Mouse (Mus musculus): ENCODE data around the gene Ahsg.
"Not testable (repeated sequence)": the region's sequence is repeated elsewhere in the genome, so short reads cannot be mapped to it uniquely, and the experiment has no call there.

Ahsg gene

DNA sequence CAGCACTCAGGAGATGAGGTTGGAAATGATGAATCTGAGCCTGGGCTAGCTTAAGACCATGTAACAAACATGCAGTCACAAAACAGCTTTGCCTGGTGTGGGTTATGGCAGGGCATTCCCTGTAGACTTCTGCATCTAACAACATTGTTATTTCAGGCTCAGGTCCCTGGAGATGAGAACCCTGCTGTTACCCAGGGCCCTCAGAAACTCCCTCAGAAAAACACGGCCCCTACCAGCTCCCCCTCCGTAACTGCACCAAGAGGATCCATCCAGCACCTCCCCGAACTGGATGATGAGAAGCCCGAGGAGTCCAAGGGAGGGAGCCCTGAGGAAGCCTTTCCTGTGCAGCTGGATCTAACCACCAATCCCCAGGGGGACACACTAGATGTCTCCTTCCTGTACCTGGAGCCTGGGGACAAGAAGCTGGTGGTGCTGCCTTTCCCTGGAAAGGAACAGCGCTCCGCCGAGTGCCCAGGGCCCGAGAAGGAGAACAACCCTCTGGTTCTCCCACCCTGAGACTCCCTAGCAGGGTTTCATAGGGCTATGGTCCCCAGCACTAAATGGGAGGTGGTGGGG is 48.1 kb downstream of the Ahsg start:
- DNase-seq (ENCODE audit: low spot score in 2 of 2): no peak

DNA sequence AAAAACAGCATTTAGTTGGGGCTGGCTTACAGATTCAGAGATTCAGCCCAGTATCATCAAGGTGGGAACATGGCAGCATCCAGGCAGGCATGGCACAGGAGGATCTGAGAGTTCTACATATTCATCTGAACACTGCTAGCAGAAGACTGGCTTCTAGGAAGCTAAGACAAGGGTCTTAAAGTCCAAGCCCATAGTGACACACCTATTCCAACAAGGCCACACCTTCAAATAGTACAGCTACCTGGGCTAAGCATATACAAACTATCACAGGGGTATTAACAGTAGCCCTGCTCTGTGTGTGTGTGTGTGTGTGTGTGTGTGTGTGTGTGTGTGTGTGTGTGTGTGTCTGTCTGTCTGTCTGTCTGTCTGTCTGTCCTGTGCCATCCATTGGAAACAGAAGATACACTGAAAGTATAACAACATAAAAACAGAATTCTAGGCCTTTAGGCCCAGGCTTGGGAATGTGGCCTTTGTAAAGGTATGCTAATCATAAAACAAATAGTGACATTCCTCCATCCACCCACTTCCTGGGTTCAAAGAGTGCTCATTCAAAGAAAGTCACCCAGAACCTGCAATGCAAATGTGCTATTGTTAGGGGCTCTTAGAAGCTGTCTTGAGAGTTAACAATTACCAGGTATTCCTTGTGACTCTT is 50.9 kb downstream of the Ahsg start:
- not testable (repeated sequence) for DNase-seq (ENCODE audit: low spot score in 2 of 2)

DNA sequence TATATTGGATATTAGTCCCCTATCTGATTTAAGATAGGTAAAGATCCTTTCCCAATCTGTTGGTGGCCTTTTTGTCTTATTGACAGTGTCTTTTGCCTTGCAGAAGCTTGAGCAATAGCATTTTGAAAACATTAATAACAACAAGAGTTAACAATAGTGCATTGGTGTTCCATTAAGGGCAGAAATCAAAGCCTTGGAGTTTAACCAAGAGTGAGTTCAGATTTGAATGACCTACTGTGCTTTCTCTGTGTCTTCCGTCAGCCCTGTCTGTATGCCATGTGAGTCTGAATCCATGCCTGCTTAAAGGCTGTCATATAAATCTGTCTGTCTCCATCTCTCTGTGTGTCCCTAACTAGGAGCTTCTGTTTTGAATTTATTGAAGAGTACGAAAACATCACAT is 56.3 kb downstream of the Ahsg start:
- no peak for DNase-seq (ENCODE audit: low spot score in 2 of 2)
